Mouse (Mus musculus): ENCODE results near the gene Cubn. TPM values are rescaled to one million over a fixed set of nuclear protein-coding genes. Genes with fewer than 3 reads are reported as not detected.

Gene Cubn
- polyA plus RNA-seq (2015; fragmentation: Nextera tagmentation; extraction: Ambion mirVana) = 0.77 TPM in 2 replicates

- Histone ChIP-seq H3K27ac (no peak within 1 kb of the TSS), H3K9ac (no peak within 1 kb of the TSS)
- 31% methylated on average over 8 of the region's 8 CpGs for WGBS
These were observed at the start of gene Cubn for GRCm38 (mm10) chr2:13491734-13492133. Cubn (minus strand) TSS chr2:13491813.

GRCm38 (mm10) chr2:13539860-13540259 lies 48.2 kb upstream of the Cubn start:
- H3K4me1 ChIP-seq = peaks cover 8% of the 10 kb centered on the region
- no peaks in the 10 kb centered on the region for H3K27me3 ChIP-seq (replicated peaks)
- WGBS = 93% methylated on average over 1 of the region's 1 CpGs
- H3K9me3 ChIP-seq = no peaks in the 10 kb centered on the region
- no peak overlapping the region for H3K9ac ChIP-seq
- H3K4me3 ChIP-seq = no peak overlapping the region
- no peaks in the 10 kb centered on the region for H3K36me3 ChIP-seq (replicated peaks)
- no peak for ATAC-seq (replicated peaks)
- no peak overlapping the region for H3K27ac ChIP-seq
- H3K4me2 ChIP-seq = no peak overlapping the region

More at GRCm38 (mm10) chr2:13491734-13492133, at the start of gene Cubn:
- no peak within 1 kb of the TSS for H3K4me3 ChIP-seq
- no peaks in the 10 kb centered on the region for H3K27me3 ChIP-seq (replicated peaks)
- ATAC-seq (replicated peaks) = no peak
- H3K36me3 ChIP-seq (replicated peaks) = no peaks in the 10 kb centered on the region
- H3K9me3 ChIP-seq = no peaks in the 10 kb centered on the region
- H3K4me1 ChIP-seq = no peaks in the 10 kb centered on the region
- H3K4me2 ChIP-seq = no peak within 1 kb of the TSS

GRCm38 (mm10) chr2:13538704-13539377 lies 47.2 kb upstream of the Cubn start:
- no peaks in the 10 kb centered on the region for H3K9me3 ChIP-seq
- H3K4me3 ChIP-seq = no peak overlapping the region
- WGBS = 80% methylated on average over 6 of the region's 6 CpGs
- no peaks in the 10 kb centered on the region for H3K36me3 ChIP-seq (replicated peaks)
- H3K9ac ChIP-seq = no peak overlapping the region
- peaks cover 3% of the 10 kb centered on the region for H3K4me1 ChIP-seq
- H3K27me3 ChIP-seq (replicated peaks) = no peaks in the 10 kb centered on the region
- H3K4me2 ChIP-seq = no peak overlapping the region
- no peak overlapping the region for H3K27ac ChIP-seq
- ATAC-seq (replicated peaks) = no peak

GRCm38 (mm10) chr2:13538258-13538657 lies 46.6 kb upstream of the Cubn start:
- no peaks in the 10 kb centered on the region for H3K27me3 ChIP-seq (replicated peaks)
- no peak for ATAC-seq (replicated peaks)
- H3K36me3 ChIP-seq (replicated peaks) = no peaks in the 10 kb centered on the region
- H3K4me3 ChIP-seq = no peak overlapping the region
- no peak overlapping the region for H3K27ac ChIP-seq
- no peaks in the 10 kb centered on the region for H3K9me3 ChIP-seq
- no peaks in the 10 kb centered on the region for H3K4me1 ChIP-seq
- H3K4me2 ChIP-seq = no peak overlapping the region
- 66% methylated on average over 2 of the region's 2 CpGs for WGBS
- H3K9ac ChIP-seq = no peak overlapping the region

GRCm38 (mm10) chr2:13537733-13538132 lies 46.1 kb upstream of the Cubn start:
- WGBS = 10% methylated on average over 2 of the region's 2 CpGs
- no peak for ATAC-seq (replicated peaks)
- no peaks in the 10 kb centered on the region for H3K27me3 ChIP-seq (replicated peaks)
- H3K4me1 ChIP-seq = no peaks in the 10 kb centered on the region
- H3K27ac ChIP-seq = no peak overlapping the region
- H3K9ac ChIP-seq = no peak overlapping the region
- no peaks in the 10 kb centered on the region for H3K36me3 ChIP-seq (replicated peaks)
- no peak overlapping the region for H3K4me3 ChIP-seq
- H3K9me3 ChIP-seq = no peaks in the 10 kb centered on the region
- no peak overlapping the region for H3K4me2 ChIP-seq

- Histone ChIP-seq H3K9ac (no peak overlapping the region), H3K4me1 (no peaks in the 10 kb centered on the region), H3K27ac (no peak overlapping the region), H3K4me3 (no peak overlapping the region), H3K4me2 (no peak overlapping the region), H3K36me3 (replicated peaks) (no peaks in the 10 kb centered on the region), H3K9me3 (no peaks in the 10 kb centered on the region), H3K27me3 (replicated peaks) (no peaks in the 10 kb centered on the region)
- no peak for ATAC-seq (replicated peaks)
These were observed 45.1 kb upstream of the Cubn start for GRCm38 (mm10) chr2:13536747-13537146.

- ATAC-seq (replicated peaks) = no peak
- no peaks in the 10 kb centered on the region for H3K4me1 ChIP-seq
- WGBS = 91% methylated on average over 6 of the region's 6 CpGs
- H3K9me3 ChIP-seq = no peaks in the 10 kb centered on the region
- no peak overlapping the region for H3K4me2 ChIP-seq
- H3K27me3 ChIP-seq (replicated peaks) = no peaks in the 10 kb centered on the region
- no peak overlapping the region for H3K27ac ChIP-seq
- no peaks in the 10 kb centered on the region for H3K36me3 ChIP-seq (replicated peaks)
- no peak overlapping the region for H3K4me3 ChIP-seq
- H3K9ac ChIP-seq = no peak overlapping the region
These were observed 39.0 kb upstream of the Cubn start for GRCm38 (mm10) chr2:13530639-13531038.

- Histone ChIP-seq H3K4me3 (no peak overlapping the region), H3K27ac (no peak overlapping the region), H3K4me2 (no peak overlapping the region), H3K36me3 (replicated peaks) (no peaks in the 10 kb centered on the region), H3K4me1 (no peaks in the 10 kb centered on the region), H3K27me3 (replicated peaks) (no peaks in the 10 kb centered on the region), H3K9ac (no peak overlapping the region), H3K9me3 (no peaks in the 10 kb centered on the region)
- ATAC-seq (replicated peaks) = no peak
- 91% methylated on average over 3 of the region's 3 CpGs for WGBS
These were observed 37.8 kb upstream of the Cubn start for GRCm38 (mm10) chr2:13529253-13529933.

- Histone ChIP-seq H3K4me3 (no peak overlapping the region), H3K9ac (no peak overlapping the region), H3K4me1 (no peaks in the 10 kb centered on the region), H3K27ac (no peak overlapping the region), H3K27me3 (replicated peaks) (no peaks in the 10 kb centered on the region), H3K9me3 (no peaks in the 10 kb centered on the region), H3K36me3 (replicated peaks) (no peaks in the 10 kb centered on the region), H3K4me2 (no peak overlapping the region)
- no peak for ATAC-seq (replicated peaks)
- 74% methylated on average over 4 of the region's 4 CpGs for WGBS
These were observed 35.9 kb upstream of the Cubn start for GRCm38 (mm10) chr2:13527531-13527930.

- no peak for ATAC-seq (replicated peaks)
- Histone ChIP-seq H3K36me3 (replicated peaks) (no peaks in the 10 kb centered on the region), H3K27ac (no peak overlapping the region), H3K27me3 (replicated peaks) (no peaks in the 10 kb centered on the region), H3K9ac (no peak overlapping the region), H3K9me3 (no peaks in the 10 kb centered on the region), H3K4me3 (no peak overlapping the region), H3K4me1 (no peaks in the 10 kb centered on the region), H3K4me2 (no peak overlapping the region)
- WGBS = 43% methylated on average over 2 of the region's 2 CpGs
These were observed 35.5 kb upstream of the Cubn start for GRCm38 (mm10) chr2:13527125-13527524.

GRCm38 (mm10) chr2:13526205-13526604 lies 34.6 kb upstream of the Cubn start:
- H3K27me3 ChIP-seq (replicated peaks) = no peaks in the 10 kb centered on the region
- no peak overlapping the region for H3K27ac ChIP-seq
- no peak overlapping the region for H3K4me2 ChIP-seq
- no peak for ATAC-seq (replicated peaks)
- no peak overlapping the region for H3K4me3 ChIP-seq
- H3K4me1 ChIP-seq = no peaks in the 10 kb centered on the region
- H3K36me3 ChIP-seq (replicated peaks) = no peaks in the 10 kb centered on the region
- H3K9ac ChIP-seq = no peak overlapping the region
- 88% methylated on average over 2 of the region's 2 CpGs for WGBS
- H3K9me3 ChIP-seq = no peaks in the 10 kb centered on the region

GRCm38 (mm10) chr2:13523540-13524456 lies 32.2 kb upstream of the Cubn start:
- Histone ChIP-seq H3K4me2 (no peak overlapping the region), H3K4me3 (no peak overlapping the region), H3K4me1 (no peaks in the 10 kb centered on the region), H3K27me3 (replicated peaks) (no peaks in the 10 kb centered on the region), H3K9me3 (no peaks in the 10 kb centered on the region), H3K9ac (no peak overlapping the region), H3K36me3 (replicated peaks) (peaks cover 3% of the 10 kb centered on the region; the same call in 1 of the 2 replicates), H3K27ac (no peak overlapping the region)
- ATAC-seq (replicated peaks) = peak; percentile 45; the same call in 1 of the 2 replicates
- 67% methylated on average over 8 of the region's 8 CpGs for WGBS

Data from midbrain, embryonic 15.5 days (tissue).